Comparison of ENCODE assay signal across 21 mouse cellular contexts in genomic region chr1:105446212-105446611, GRCm38 (mm10).
DNase-seq lines count a peak whose midpoint lies in the region; ATAC-seq and TF ChIP-seq lines count a peak whose summit lies in the region.
"Had no signal": no experiment of that assay in that cellular context is flagged by ENCODE, and none has a peak within 500 bp of the region (broad histone marks: within the 10 kb centered on the region; RNA-seq: fewer than 3 reads in every experiment).

No protein-coding gene starts in this region.

- H3K4me2 ChIP-seq in hindbrain, postnatal 0 days (ENCODE audit: low read depth, low read length), result no peak overlapping the region
- no peak overlapping the region for H3K4me2 ChIP-seq in hindbrain, embryonic 13.5 days
- no peak overlapping the region for H3K4me2 ChIP-seq in lung, embryonic 14.5 days
- H3K4me2 ChIP-seq: limb, embryonic 15.5 days; midbrain, embryonic 12.5 days had no signal

- ATAC-seq in hindbrain, postnatal 0 days, result no peak
- ATAC-seq in hindbrain, embryonic 13.5 days (ENCODE audit: low FRiP score), result no peak
- no peak for ATAC-seq in lung, embryonic 14.5 days (ENCODE audit: insufficient read depth)
- ATAC-seq: forebrain, embryonic 14.5 days had no signal

- no peaks in the 10 kb centered on the region for H3K27me3 ChIP-seq in hindbrain, postnatal 0 days (ENCODE audit: insufficient read depth, low read length)
- H3K27me3 ChIP-seq in hindbrain, embryonic 13.5 days, result no peaks in the 10 kb centered on the region
- H3K27me3 ChIP-seq in lung, embryonic 14.5 days (ENCODE audit: insufficient read depth, low read length), result no peaks in the 10 kb centered on the region
- no peaks in the 10 kb centered on the region for H3K27me3 ChIP-seq in heart, embryonic 10.5 days (ENCODE audit: insufficient read depth, poor library complexity, severe bottlenecking)
- H3K27me3 ChIP-seq: limb, embryonic 15.5 days; midbrain, embryonic 12.5 days had no signal

- no peak overlapping the region for H3K9ac ChIP-seq in hindbrain, postnatal 0 days (replicated peaks; ENCODE audit: low read length)
- H3K9ac ChIP-seq in hindbrain, embryonic 13.5 days, result no peak overlapping the region
- no peak overlapping the region for H3K9ac ChIP-seq in lung, embryonic 14.5 days
- H3K9ac ChIP-seq: limb, embryonic 15.5 days; liver, embryonic 14.5 days; midbrain, embryonic 12.5 days had no signal

- H3K9me3 ChIP-seq in hindbrain, postnatal 0 days (ENCODE audit: low read length), result no peaks in the 10 kb centered on the region
- H3K9me3 ChIP-seq in hindbrain, embryonic 13.5 days, result no peaks in the 10 kb centered on the region
- no peaks in the 10 kb centered on the region for H3K9me3 ChIP-seq in lung, embryonic 14.5 days (ENCODE audit: low read depth, low read length)
- H3K9me3 ChIP-seq in heart, embryonic 10.5 days, result no peaks in the 10 kb centered on the region
- H3K9me3 ChIP-seq: hindbrain, embryonic 10.5 days; limb, embryonic 15.5 days; midbrain, embryonic 12.5 days had no signal

- no peaks in the 10 kb centered on the region for H3K36me3 ChIP-seq in hindbrain, postnatal 0 days (ENCODE audit: insufficient read depth, low read length)
- no peaks in the 10 kb centered on the region for H3K36me3 ChIP-seq in hindbrain, embryonic 13.5 days
- no peaks in the 10 kb centered on the region for H3K36me3 ChIP-seq in lung, embryonic 14.5 days (ENCODE audit: insufficient read depth)
- no peaks in the 10 kb centered on the region for H3K36me3 ChIP-seq in heart, embryonic 10.5 days
- H3K36me3 ChIP-seq: hindbrain, embryonic 10.5 days; limb, embryonic 15.5 days; midbrain, embryonic 12.5 days had no signal

- no peaks in the 10 kb centered on the region for H3K4me1 ChIP-seq in hindbrain, postnatal 0 days (ENCODE audit: insufficient read depth, low read length)
- no peaks in the 10 kb centered on the region for H3K4me1 ChIP-seq in hindbrain, embryonic 13.5 days (replicated peaks)
- no peaks in the 10 kb centered on the region for H3K4me1 ChIP-seq in lung, embryonic 14.5 days (ENCODE audit: insufficient read depth)
- H3K4me1 ChIP-seq in heart, embryonic 10.5 days, result no peaks in the 10 kb centered on the region
- H3K4me1 ChIP-seq: hindbrain, embryonic 10.5 days; limb, embryonic 15.5 days; midbrain, embryonic 12.5 days had no signal

- peak; percentile 44 for TF ChIP-seq CTCF in hindbrain, postnatal 0 days (IDR thresholded peaks at IDR 0.05; ENCODE audit: low read depth)
- TF ChIP-seq CTCF in lung, embryonic 14.5 days (IDR thresholded peaks at IDR 0.05; ENCODE audit: low read depth), result peak; percentile 29; the same call in 1 of the 2 replicates

- DNase-seq in hindbrain, postnatal 0 days (ENCODE audit: low spot score), result no peak
- peak; percentile 33 for DNase-seq in lung, embryonic 14.5 days
- no peak for DNase-seq in lung, postnatal 25 days (ENCODE audit: low spot score)
- peak; percentile 21 for DNase-seq in brain, adult 2 months (ENCODE audit: low read depth, low spot score)
- DNase-seq in ovary, postnatal 14 days (ENCODE audit: low spot score), result no peak
- no peak for DNase-seq in heart, embryonic 10.5 days (ENCODE audit: low spot score)
- DNase-seq: adrenal gland, postnatal 14 days; cerebellum, adult 8-10 months; cerebellum, postnatal 36 days; gastrocnemius, postnatal 14 days; kidney, postnatal 25 days; left cerebral cortex, postnatal 4 days; right cerebral cortex, postnatal 14 days; spleen, adult 18-20 months; thymus, postnatal 14 days had no signal

- whole genome bisulfite sequencing in hindbrain, postnatal 0 days, result 81% methylated on average over 1 of the region's 1 CpGs
- WGBS in hindbrain, embryonic 13.5 days, result 74% methylated on average over 1 of the region's 1 CpGs
- 47% methylated on average over 1 of the region's 1 CpGs for whole genome bisulfite sequencing in lung, embryonic 14.5 days
- 84% methylated on average over 1 of the region's 1 CpGs for whole genome bisulfite sequencing in heart, embryonic 10.5 days

- no peak overlapping the region for H3K4me3 ChIP-seq in hindbrain, postnatal 0 days (ENCODE audit: low read length)
- H3K4me3 ChIP-seq in hindbrain, embryonic 13.5 days, result no peak overlapping the region
- H3K4me3 ChIP-seq in lung, embryonic 14.5 days (ENCODE audit: low read depth, low read length), result no peak overlapping the region
- H3K4me3 ChIP-seq in heart, embryonic 10.5 days, result no peak overlapping the region
- H3K4me3 ChIP-seq: hindbrain, embryonic 10.5 days; limb, embryonic 15.5 days; midbrain, embryonic 12.5 days had no signal

- no peak overlapping the region for H3K27ac ChIP-seq in hindbrain, postnatal 0 days
- H3K27ac ChIP-seq in hindbrain, embryonic 13.5 days, result no peak overlapping the region
- H3K27ac ChIP-seq in lung, embryonic 14.5 days (ENCODE audit: low read depth), result no peak overlapping the region
- H3K27ac ChIP-seq in heart, embryonic 10.5 days, result no peak overlapping the region
- H3K27ac ChIP-seq: hindbrain, embryonic 10.5 days; limb, embryonic 15.5 days; liver, embryonic 14.5 days; midbrain, embryonic 12.5 days had no signal

Comparison
In these comparisons a context has a peak if more than half of its experiments do, and no peak if none do; other contexts are left out.
1. DNase-seq: peak in lung, embryonic 14.5 days (single experiment) and brain, adult 2 months (single experiment); none in hindbrain, postnatal 0 days (single experiment), lung, postnatal 25 days (single experiment), ovary, postnatal 14 days (single experiment) and heart, embryonic 10.5 days (single experiment).